Mouse (Mus musculus): Measurements from ENCODE around the gene Tns1.

DNA sequence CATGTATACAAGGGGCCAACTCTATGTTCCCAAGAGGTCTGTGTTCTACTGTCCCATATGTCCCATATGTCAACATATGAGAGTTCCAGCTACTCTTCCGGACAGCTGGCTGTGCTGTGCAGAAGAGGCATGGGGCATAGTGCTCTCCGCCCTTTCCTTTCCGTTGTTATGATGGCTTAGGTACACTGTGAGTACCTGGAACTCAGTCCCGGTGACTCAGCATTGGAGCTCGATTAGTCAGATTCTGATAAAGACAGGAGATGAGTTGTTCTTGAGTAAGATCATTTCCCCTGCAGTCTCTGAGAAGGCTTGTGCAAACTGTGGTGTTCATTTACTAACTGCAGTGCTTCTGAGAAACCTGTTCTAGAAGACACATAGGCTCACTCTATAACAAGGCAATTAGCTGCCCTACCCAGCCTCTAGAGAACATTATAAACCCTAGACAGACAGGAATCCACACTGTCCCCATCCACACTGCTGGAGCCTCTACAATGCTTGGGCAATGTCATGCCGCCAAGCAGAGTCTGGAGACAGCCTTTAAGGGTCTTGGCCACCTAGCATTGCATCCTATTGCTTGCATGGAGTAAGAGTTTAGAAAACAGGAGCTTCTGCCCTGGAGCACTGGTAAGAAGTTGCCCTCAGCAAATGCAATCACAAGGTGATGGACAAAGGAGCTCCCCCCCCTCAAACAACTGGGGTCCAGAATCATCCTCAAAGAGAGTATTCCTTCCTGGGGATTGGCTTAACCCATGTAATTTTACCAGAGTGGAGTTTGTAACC is 25.0 kb upstream of the Tns1 start:
- TF ChIP-seq POLR2A (IDR thresholded peaks at IDR 0.05; ENCODE audit: borderline replicate concordance, extremely low read depth, insufficient read depth, insufficient read length, poor library complexity, severe bottlenecking), result no peak
- no peak for TF ChIP-seq CTCF (IDR thresholded peaks at IDR 0.05; ENCODE audit: borderline replicate concordance, extremely low read depth, insufficient read depth, insufficient read length)
